Mouse (Mus musculus) G1E (cell line): ENCODE data around the gene Arhgap24. TPM values are rescaled to one million over a fixed set of nuclear protein-coding genes. Genes with fewer than 3 reads are reported as not detected.

ENCODE experiments used
- ATAC-seq: 2 replicates; pipeline ENCODE4 v1.8.0; 2016; ENCODE audit warnings: mild to moderate bottlenecking; ENCODE audit not compliant: insufficient number of reproducible peaks, poor library complexity, low FRiP score, severe bottlenecking; ENCODE audit errors: extremely low read depth
- DNase-seq: peaks from one replicate; pipeline ENCODE4 v3.0.0; 2012; ENCODE audit warnings: low spot score
- H3K27me3 ChIP-seq: 2 replicates; pipeline ENCODE4 v1.6.1; 2012; ENCODE audit warnings: mild to moderate bottlenecking, low read length, inconsistent platforms; ENCODE audit not compliant: insufficient read depth
- H3K36me3 ChIP-seq: replicated peaks from 2 replicates; pipeline ENCODE3; 2012; ENCODE audit warnings: mild to moderate bottlenecking, inconsistent platforms
- H3K4me1 ChIP-seq: 2 replicates; pipeline ENCODE4 v1.6.1; 2012; ENCODE audit warnings: low read depth, low read length, inconsistent platforms, mixed read lengths; ENCODE audit not compliant: insufficient read depth
- H3K4me3 ChIP-seq: 2 replicates; pipeline ENCODE4 v1.5.1; 2012; ENCODE audit warnings: low read depth, mild to moderate bottlenecking, inconsistent platforms, low read length, moderate library complexity, mixed read lengths
- H3K9me3 ChIP-seq: replicated peaks from 2 replicates; pipeline ENCODE4 v1.6.1; 2012; ENCODE audit warnings: inconsistent platforms
- CTCF ChIP-seq: IDR thresholded peaks from 2 replicates; pipeline ENCODE4 v1.5.1; 2012; ENCODE audit warnings: low read depth, low read length, inconsistent platforms, mixed read lengths
- GATA1 ChIP-seq: IDR thresholded peaks from 2 replicates; pipeline ENCODE4 v1.6.1; 2012; ENCODE audit warnings: borderline replicate concordance, low read length, inconsistent platforms, mixed read lengths
- GATA2 ChIP-seq: IDR thresholded peaks from 2 replicates; pipeline ENCODE4 v1.6.1; 2012; ENCODE audit warnings: low read depth, low read length, inconsistent platforms, borderline replicate concordance
- POLR2AphosphoS5 ChIP-seq: IDR thresholded peaks from 2 replicates; pipeline ENCODE4 v1.6.1; 2012; ENCODE audit warnings: low read depth, low read length, inconsistent platforms; ENCODE audit not compliant: insufficient replicate concordance
- TAL1 ChIP-seq: conservative IDR thresholded peaks from 2 replicates; pipeline ENCODE4 v1.6.1; 2012; ENCODE audit warnings: low read depth, low read length, inconsistent platforms, mixed read lengths
- polyA plus RNA-seq: library from polyadenylated mRNA; stranded (reverse); fragments of >175 nt; gene quantifications from 2 replicates; pipeline ENCODE4 v1.2.3, GENCODE M21; 2012
- total RNA-seq, 2 experiments: library from RNA; stranded (forward) in 1 of 2; stranded (reverse) in 1 of 2; fragments of 200-1000 nt in 1 of 2; fragments of >200 nt in 1 of 2; fragmentation: Nextera tagmentation in 1 of 2; gene quantifications; 2 replicates each; pipeline ENCODE4 v1.2.3; 2014 to 2017

Arhgap24 gene
- total and polyA plus RNA-seq, 3 experiments, result 0.22 TPM; not detected in 2

GRCm38 (mm10) chr5:102615249-102615648, 134.1 kb downstream of the Arhgap24 start:
- H3K4me3 ChIP-seq, result no peak overlapping the region
- no peak for TF ChIP-seq POLR2AphosphoS5
- no peak for TF ChIP-seq GATA2
- TF ChIP-seq TAL1, result no peak
- peaks cover 28% of the 10 kb centered on the region for H3K9me3 ChIP-seq
- no peaks in the 10 kb centered on the region for H3K4me1 ChIP-seq
- ATAC-seq, result no peak
- H3K27me3 ChIP-seq, result no peaks in the 10 kb centered on the region
- no peaks in the 10 kb centered on the region for H3K36me3 ChIP-seq
- DNase-seq, result no peak

- Histone ChIP-seq H3K9me3 (peaks cover 19% of the 10 kb centered on the region), H3K27me3 (no peaks in the 10 kb centered on the region), H3K4me3 (no peak overlapping the region), H3K4me1 (no peaks in the 10 kb centered on the region), H3K36me3 (no peaks in the 10 kb centered on the region)
- no peak for TF ChIP-seq CTCF
- TF ChIP-seq POLR2AphosphoS5, result no peak
- no peak for TF ChIP-seq TAL1
- no peak for TF ChIP-seq GATA1
- TF ChIP-seq GATA2, result no peak
- ATAC-seq (no peak), DNase-seq (no peak)
These were observed 139.8 kb downstream of the Arhgap24 start for GRCm38 (mm10) chr5:102621036-102621435.

- H3K4me1 ChIP-seq, result no peaks in the 10 kb centered on the region
- ATAC-seq (no peak), DNase-seq (no peak)
- no peak for TF ChIP-seq TAL1
- no peaks in the 10 kb centered on the region for H3K27me3 ChIP-seq
- H3K9me3 ChIP-seq, result peaks cover 27% of the 10 kb centered on the region
- H3K36me3 ChIP-seq, result no peaks in the 10 kb centered on the region
- no peak overlapping the region for H3K4me3 ChIP-seq
These were observed 142.7 kb downstream of the Arhgap24 start for GRCm38 (mm10) chr5:102623807-102624435.

DNA sequence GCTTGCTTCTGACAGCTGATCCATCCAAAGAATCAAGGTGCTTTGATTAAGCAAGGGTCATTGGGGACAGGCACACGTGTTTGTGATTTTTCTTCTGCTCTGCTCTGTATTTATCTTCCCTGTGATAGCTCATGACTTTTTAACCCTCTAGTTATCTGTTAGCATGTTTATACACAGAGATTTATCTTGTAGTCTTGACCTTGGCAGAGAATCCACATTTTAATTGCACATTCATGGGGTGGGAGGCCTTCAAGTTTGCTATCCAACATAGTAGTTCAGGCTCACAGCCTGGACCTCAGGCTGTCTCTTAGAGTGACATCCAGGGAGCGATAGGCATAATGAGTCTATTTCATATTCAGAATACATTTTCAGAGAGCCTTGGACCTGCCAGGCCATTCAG, 145.5 kb downstream of the Arhgap24 start:
- no peak for DNase-seq
- no peaks in the 10 kb centered on the region for H3K27me3 ChIP-seq
- H3K36me3 ChIP-seq, result no peaks in the 10 kb centered on the region
- H3K4me1 ChIP-seq, result no peaks in the 10 kb centered on the region
- ATAC-seq, result no peak
- TF ChIP-seq CTCF (no peak), TAL1 (no peak), POLR2AphosphoS5 (no peak), GATA1 (no peak), GATA2 (no peak)
- no peak overlapping the region for H3K4me3 ChIP-seq
- H3K9me3 ChIP-seq, result peaks cover 33% of the 10 kb centered on the region

DNA sequence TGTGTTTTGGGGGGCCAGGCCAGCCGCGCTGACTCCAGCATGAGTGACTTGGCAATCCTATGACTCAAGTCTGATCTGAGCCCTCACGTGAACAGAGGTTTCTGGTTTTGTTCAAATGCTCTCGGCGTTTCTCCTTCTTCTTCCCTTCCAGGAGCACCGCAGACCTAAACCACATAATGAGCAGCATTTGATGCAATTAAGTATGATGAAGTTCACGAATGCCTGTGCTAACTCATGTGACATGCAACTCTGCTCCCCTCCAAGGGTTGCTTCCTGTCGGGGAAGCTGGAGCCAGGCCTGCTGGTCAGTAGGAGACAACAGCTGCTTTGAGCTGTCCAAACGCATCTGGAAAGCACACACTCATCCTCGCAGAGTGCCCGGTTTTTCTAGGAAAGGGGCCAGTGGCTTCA, 148.2 kb downstream of the Arhgap24 start:
- ATAC-seq, result no peak
- H3K27me3 ChIP-seq, result no peaks in the 10 kb centered on the region
- H3K4me3 ChIP-seq, result no peak overlapping the region
- H3K36me3 ChIP-seq, result no peaks in the 10 kb centered on the region
- TF ChIP-seq POLR2AphosphoS5 (no peak), CTCF (no peak), GATA2 (no peak), GATA1 (no peak), TAL1 (no peak)
- no peaks in the 10 kb centered on the region for H3K4me1 ChIP-seq
- H3K9me3 ChIP-seq, result peaks cover 31% of the 10 kb centered on the region
- no peak for DNase-seq

DNA sequence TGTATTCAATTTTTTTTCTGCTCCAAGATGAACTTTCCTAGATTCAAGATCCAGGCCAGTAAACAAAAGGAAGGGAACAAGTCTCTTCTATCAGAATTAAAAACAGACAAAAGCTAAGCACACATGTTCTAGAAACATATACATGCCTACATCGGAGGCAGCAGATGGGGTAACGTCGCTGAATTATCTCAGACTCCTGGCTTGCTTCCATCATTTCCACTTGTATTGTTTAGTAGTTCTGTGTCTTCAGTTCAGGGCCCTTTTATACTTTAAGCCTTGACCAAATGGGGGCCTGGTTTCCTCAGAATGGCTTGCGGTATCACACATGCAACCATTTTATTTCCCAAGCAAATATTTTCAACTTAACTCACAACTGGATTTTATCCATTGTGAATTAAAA, 154.4 kb downstream of the Arhgap24 start:
- H3K4me3 ChIP-seq, result no peak overlapping the region
- DNase-seq (no peak), ATAC-seq (no peak)
- H3K36me3 ChIP-seq, result no peaks in the 10 kb centered on the region
- H3K27me3 ChIP-seq, result no peaks in the 10 kb centered on the region
- peaks cover 15% of the 10 kb centered on the region; the same call in 1 of the 2 replicates for H3K9me3 ChIP-seq
- TF ChIP-seq GATA2 (no peak), POLR2AphosphoS5 (no peak), GATA1 (no peak), CTCF (no peak), TAL1 (no peak)
- H3K4me1 ChIP-seq, result no peaks in the 10 kb centered on the region

DNA sequence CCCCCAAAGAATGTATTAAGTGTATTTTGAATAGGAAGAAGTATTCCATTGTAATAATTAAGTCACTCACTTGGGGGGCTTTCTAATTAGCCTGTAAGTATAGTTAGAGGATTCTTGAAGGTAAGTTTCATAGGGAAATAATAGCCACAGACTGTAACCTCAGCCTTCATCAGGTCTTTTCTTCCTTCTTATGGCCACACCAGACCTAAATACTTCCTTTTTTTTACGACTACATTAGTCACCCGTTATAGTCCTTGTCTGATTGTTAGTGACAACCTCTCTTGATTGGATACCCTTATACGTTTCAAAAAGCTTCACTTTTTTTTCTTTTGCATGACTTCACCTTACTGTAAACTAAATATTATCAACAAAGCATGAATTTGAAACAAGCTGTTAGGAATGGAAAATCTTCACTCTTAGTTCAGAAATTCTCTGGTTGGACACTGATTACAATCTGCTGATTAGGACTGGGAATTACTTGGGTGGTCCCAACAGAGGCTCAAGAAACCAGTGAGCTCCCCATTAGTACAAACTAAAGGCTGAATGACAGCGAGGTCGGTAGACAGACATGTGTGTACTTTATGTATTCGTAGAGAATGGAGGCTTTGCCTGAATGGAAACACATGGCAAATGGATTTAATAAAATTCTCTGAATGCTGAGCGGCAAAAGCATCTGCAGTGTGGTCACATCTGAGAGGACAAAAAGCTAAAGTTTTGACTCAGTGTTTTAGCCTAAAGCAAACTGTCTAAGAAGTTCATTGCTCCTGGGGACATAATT, 158.8 kb downstream of the Arhgap24 start:
- Histone ChIP-seq H3K27me3 (no peaks in the 10 kb centered on the region), H3K4me1 (no peaks in the 10 kb centered on the region), H3K4me3 (no peak overlapping the region), H3K36me3 (no peaks in the 10 kb centered on the region), H3K9me3 (peaks cover 17% of the 10 kb centered on the region)
- no peak for TF ChIP-seq GATA1
- TF ChIP-seq POLR2AphosphoS5, result no peak
- no peak for ATAC-seq
- DNase-seq, result no peak
